Mouse (Mus musculus) heart, embryonic 16.5 days (tissue): ENCODE measurements at regions not wholly inside any gene's neighbourhood (a gene's known extent, or its start where the extent isn't known, plus 50 kb on each side); places are given as distances from the start of the nearest gene placed in this dataset.

Experiments
- ATAC-seq: fragments of 200-750 bp; cut with Nextera tagmentation; replicated peaks from 2 replicates; pipeline ENCODE4 v1.8.0; 2017; ENCODE audit warnings: moderate number of reproducible peaks; ENCODE audit not compliant: insufficient read depth, low FRiP score; ENCODE audit errors: extremely low read depth
- H3K27ac ChIP-seq: fragments of 300-500 bp; sonication (generic); 2 replicates; pipeline ENCODE4 v1.5.1; 2014; ENCODE audit warnings: mild to moderate bottlenecking, low read length, control low read depth, moderate library complexity
- H3K27me3 ChIP-seq: fragments of 300-500 bp; sonication (generic); 2 replicates; pipeline ENCODE4 v1.6.1; 2014; ENCODE audit warnings: low read length, mixed read lengths; ENCODE audit not compliant: control insufficient read depth, insufficient read depth
- H3K36me3 ChIP-seq: fragments of 300-500 bp; sonication (generic); 2 replicates; pipeline ENCODE4 v1.6.1; 2014; ENCODE audit not compliant: control insufficient read depth, insufficient read depth
- H3K4me1 ChIP-seq: fragments of 300-500 bp; sonication (generic); 2 replicates; pipeline ENCODE4 v1.6.1; 2014; ENCODE audit warnings: low read length, mixed read lengths; ENCODE audit not compliant: control insufficient read depth, insufficient read depth
- H3K4me2 ChIP-seq: fragments of 300-500 bp; sonication (generic); 2 replicates; pipeline ENCODE4 v1.6.1; 2014; ENCODE audit warnings: low read depth, mild to moderate bottlenecking, control low read depth, low read length
- H3K4me3 ChIP-seq: fragments of 300-500 bp; sonication (generic); 2 replicates; pipeline ENCODE4 v1.5.1; 2014; ENCODE audit warnings: mild to moderate bottlenecking, control low read depth, low read length
- H3K9ac ChIP-seq: fragments of 300-500 bp; sonication (generic); 2 replicates; pipeline ENCODE4 v1.6.1; 2014; ENCODE audit warnings: low read length, control low read depth
- H3K9me3 ChIP-seq: fragments of 300-500 bp; sonication (generic); replicated peaks from 2 replicates; pipeline ENCODE4 v1.6.1; 2016; ENCODE audit warnings: low read length; ENCODE audit not compliant: control insufficient read depth
- WGBS: fragments of 180-500 bp; shearing (Covaris S2); extraction: QIAGEN DNeasy Blood & Tissue Kit; methylation state at CpG from one replicate; pipeline ENCODE4 v1.1.7; 2014; 5-methylcytosine and 5-hydroxymethylcytosine counted together

- ATAC-seq = no peak
- WGBS = 74% methylated on average over 6 of the region's 6 CpGs
- Histone ChIP-seq H3K27me3 (no peaks in the 10 kb centered on the region), H3K4me2 (no peak overlapping the region), H3K36me3 (no peaks in the 10 kb centered on the region), H3K4me1 (no peaks in the 10 kb centered on the region), H3K9ac (no peak overlapping the region), H3K9me3 (no peaks in the 10 kb centered on the region), H3K4me3 (no peak overlapping the region), H3K27ac (no peak overlapping the region)
These were observed 428.2 kb upstream of the Cdh4 start for GRCm38 (mm10) chr2:179013891-179014593.

GRCm38 (mm10) chr2:179022675-179023194 is 419.5 kb upstream of the Cdh4 start:
- Histone ChIP-seq H3K4me3 (no peak overlapping the region), H3K4me1 (no peaks in the 10 kb centered on the region), H3K4me2 (no peak overlapping the region), H3K27me3 (no peaks in the 10 kb centered on the region), H3K9me3 (no peaks in the 10 kb centered on the region), H3K27ac (no peak overlapping the region), H3K9ac (no peak overlapping the region), H3K36me3 (no peaks in the 10 kb centered on the region)
- no peak for ATAC-seq
- WGBS = 61% methylated on average over 5 of the region's 5 CpGs

- Histone ChIP-seq H3K36me3 (no peaks in the 10 kb centered on the region), H3K4me1 (no peaks in the 10 kb centered on the region), H3K27ac (no peak overlapping the region), H3K9me3 (no peaks in the 10 kb centered on the region), H3K27me3 (no peaks in the 10 kb centered on the region), H3K9ac (no peak overlapping the region), H3K4me2 (no peak overlapping the region), H3K4me3 (no peak overlapping the region)
- no peak for ATAC-seq
- 47% methylated on average over 3 of the region's 3 CpGs for WGBS
These were observed 418.0 kb upstream of the Cdh4 start for GRCm38 (mm10) chr2:179024225-179024624.

- H3K4me1 ChIP-seq = no peaks in the 10 kb centered on the region
- WGBS = 70% methylated on average over 2 of the region's 2 CpGs
- no peaks in the 10 kb centered on the region for H3K27me3 ChIP-seq
- no peaks in the 10 kb centered on the region for H3K9me3 ChIP-seq
- ATAC-seq = no peak
- H3K4me2 ChIP-seq = no peak overlapping the region
- H3K4me3 ChIP-seq = no peak overlapping the region
- no peak overlapping the region for H3K9ac ChIP-seq
- H3K36me3 ChIP-seq = no peaks in the 10 kb centered on the region
- H3K27ac ChIP-seq = no peak overlapping the region
These were observed 409.1 kb upstream of the Cdh4 start for GRCm38 (mm10) chr2:179033171-179033570.

GRCm38 (mm10) chr2:179035446-179035845 is 406.8 kb upstream of the Cdh4 start:
- H3K27ac ChIP-seq = no peak overlapping the region
- H3K27me3 ChIP-seq = no peaks in the 10 kb centered on the region
- no peak overlapping the region for H3K4me3 ChIP-seq
- H3K9me3 ChIP-seq = no peaks in the 10 kb centered on the region
- ATAC-seq = no peak
- no peaks in the 10 kb centered on the region for H3K36me3 ChIP-seq
- no peaks in the 10 kb centered on the region for H3K4me1 ChIP-seq
- WGBS = 55% methylated on average over 6 of the region's 6 CpGs
- H3K9ac ChIP-seq = no peak overlapping the region
- H3K4me2 ChIP-seq = no peak overlapping the region

GRCm38 (mm10) chr2:179039697-179040096 is 402.5 kb upstream of the Cdh4 start:
- Histone ChIP-seq H3K4me3 (no peak overlapping the region), H3K4me1 (no peaks in the 10 kb centered on the region), H3K27me3 (no peaks in the 10 kb centered on the region), H3K27ac (no peak overlapping the region), H3K9ac (no peak overlapping the region), H3K9me3 (no peaks in the 10 kb centered on the region), H3K4me2 (no peak overlapping the region), H3K36me3 (no peaks in the 10 kb centered on the region)
- WGBS = 48% methylated on average over 2 of the region's 2 CpGs
- no peak for ATAC-seq

GRCm38 (mm10) chr2:179043671-179044070 is 398.6 kb upstream of the Cdh4 start:
- H3K36me3 ChIP-seq = no peaks in the 10 kb centered on the region
- no peak overlapping the region for H3K27ac ChIP-seq
- no peak overlapping the region for H3K4me3 ChIP-seq
- no peaks in the 10 kb centered on the region for H3K27me3 ChIP-seq
- no peaks in the 10 kb centered on the region for H3K9me3 ChIP-seq
- no peaks in the 10 kb centered on the region for H3K4me1 ChIP-seq
- H3K4me2 ChIP-seq = no peak overlapping the region
- no peak overlapping the region for H3K9ac ChIP-seq
- ATAC-seq = no peak
- WGBS = 64% methylated on average over 4 of the region's 4 CpGs

GRCm38 (mm10) chr2:179045361-179045760 is 396.9 kb upstream of the Cdh4 start:
- no peak overlapping the region for H3K4me3 ChIP-seq
- no peaks in the 10 kb centered on the region for H3K36me3 ChIP-seq
- no peaks in the 10 kb centered on the region for H3K9me3 ChIP-seq
- H3K27ac ChIP-seq = no peak overlapping the region
- no peaks in the 10 kb centered on the region for H3K4me1 ChIP-seq
- WGBS = 69% methylated on average over 1 of the region's 1 CpGs
- ATAC-seq = no peak
- no peak overlapping the region for H3K4me2 ChIP-seq
- no peak overlapping the region for H3K9ac ChIP-seq
- no peaks in the 10 kb centered on the region for H3K27me3 ChIP-seq

GRCm38 (mm10) chr2:179054441-179054840 is 387.8 kb upstream of the Cdh4 start:
- WGBS = 81% methylated on average over 8 of the region's 8 CpGs
- no peaks in the 10 kb centered on the region for H3K4me1 ChIP-seq

More at GRCm38 (mm10) chr2:179054441-179054840, 387.8 kb upstream of the Cdh4 start:
- Histone ChIP-seq H3K27ac (no peak overlapping the region), H3K27me3 (0 out of 2 replicates have a peak, but pooled peaks cover 3% of the 10 kb centered on the region), H3K4me3 (no peak overlapping the region), H3K36me3 (no peaks in the 10 kb centered on the region), H3K9me3 (no peaks in the 10 kb centered on the region), H3K9ac (no peak overlapping the region), H3K4me2 (no peak overlapping the region)
- no peak for ATAC-seq
